Mouse (Mus musculus) cortical plate, adult 2 months (tissue): ENCODE results near the gene Msn.

Experiments
- CTCF ChIP-seq: fragments of 200-500 bp; IDR thresholded peaks from 2 replicates; pipeline ENCODE4 v1.5.1; 2011; ENCODE audit warnings: mild to moderate bottlenecking, control low read depth, low read length; ENCODE audit not compliant: insufficient read depth; ENCODE audit errors: extremely low read depth
- POLR2A ChIP-seq: fragments of 200-500 bp; IDR thresholded peaks from 2 replicates; pipeline ENCODE4 v1.6.1; 2011; ENCODE audit warnings: mild to moderate bottlenecking, low read length, control low read depth; ENCODE audit not compliant: insufficient read depth; ENCODE audit errors: extremely low read depth

GRCm38 (mm10) chrX:96107427-96108291, 11.8 kb downstream of the Msn start:
- TF ChIP-seq POLR2A (no peak), CTCF (no peak)
